Mouse (Mus musculus): ENCODE data around the gene Tmem219. TPM values are rescaled to one million over a fixed set of nuclear protein-coding genes. Genes with fewer than 3 reads are reported as not detected.
A peak's percentile ranks its signal among the peaks of the same experiment; 100 is the strongest.

Tmem219 gene
- total RNA-seq, 1 experiment = 14.7 TPM

DNA sequence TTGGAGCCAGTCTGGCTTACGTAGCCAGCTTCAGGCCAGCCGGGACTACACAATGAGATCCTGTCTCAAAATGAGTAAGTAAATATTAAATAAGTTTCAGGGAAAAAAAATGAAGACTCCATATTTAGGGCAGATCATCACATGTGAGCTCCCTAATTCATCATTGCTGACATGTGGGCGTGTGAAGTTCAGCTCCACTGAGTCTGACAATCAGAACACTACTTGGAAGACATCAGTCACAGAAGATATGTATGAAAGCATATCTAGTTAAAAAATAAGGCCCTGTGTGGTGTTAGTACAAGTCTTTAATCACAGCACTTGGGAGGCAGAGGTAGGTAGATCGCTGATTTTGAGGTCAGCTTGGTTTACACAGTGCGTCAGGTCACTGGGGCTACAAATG, 35.4 kb downstream of the Tmem219 start:
- peaks cover 5 to 9% of the 10 kb centered on the region in 2 experiments; a peak in 3 of 4 replicates for H3K4me1 ChIP-seq (ENCODE audit: control insufficient read depth in 2 of 2, insufficient read depth in 2 of 2, low read length in 2 of 2, poor library complexity in 1 of 2)
- H3K4me3 ChIP-seq (ENCODE audit: insufficient read depth in 1 of 2, low read depth in 1 of 2, low read length in 2 of 2, poor library complexity in 1 of 2, severe bottlenecking in 1 of 2) = no peak overlapping the region
- TF ChIP-seq MAFK (IDR thresholded peaks at IDR 0.05; ENCODE audit: insufficient read depth, low read depth, low read length) (no peak), HCFC1 (IDR thresholded peaks at IDR 0.05; ENCODE audit: borderline replicate concordance, insufficient read depth, low read length) (no peak), CHD2 (IDR thresholded peaks at IDR 0.05; ENCODE audit: low read depth, low read length) (no peak), ZNF384 (IDR thresholded peaks at IDR 0.05; ENCODE audit: low read depth, low read length) (no peak), ZC3H11A (IDR thresholded peaks at IDR 0.05; ENCODE audit: borderline replicate concordance, low read depth, low read length) (no peak)
- H3K36me3 ChIP-seq (ENCODE audit: control insufficient read depth, insufficient read depth, low read length, poor library complexity, severe bottlenecking) = no peaks in the 10 kb centered on the region
- DNase-seq (ENCODE audit: low read depth, low spot score) = no peak
- no peaks in the 10 kb centered on the region for H3K9me3 ChIP-seq (ENCODE audit: control insufficient read depth, insufficient read depth, low read depth, low read length)
- H3K27ac ChIP-seq (ENCODE audit: insufficient read depth, low read depth, low read length, poor library complexity, severe bottlenecking) = no peak overlapping the region
- H3K9ac ChIP-seq (ENCODE audit: insufficient read depth, low read depth, low read length, poor library complexity, severe bottlenecking) = no peak overlapping the region
- in situ Hi-C loops (cut with MboI; ENCODE audit: low sequenced_read_pairs in 2 of 2, unreplicated experiment in 2 of 2) = no loop called here

DNA sequence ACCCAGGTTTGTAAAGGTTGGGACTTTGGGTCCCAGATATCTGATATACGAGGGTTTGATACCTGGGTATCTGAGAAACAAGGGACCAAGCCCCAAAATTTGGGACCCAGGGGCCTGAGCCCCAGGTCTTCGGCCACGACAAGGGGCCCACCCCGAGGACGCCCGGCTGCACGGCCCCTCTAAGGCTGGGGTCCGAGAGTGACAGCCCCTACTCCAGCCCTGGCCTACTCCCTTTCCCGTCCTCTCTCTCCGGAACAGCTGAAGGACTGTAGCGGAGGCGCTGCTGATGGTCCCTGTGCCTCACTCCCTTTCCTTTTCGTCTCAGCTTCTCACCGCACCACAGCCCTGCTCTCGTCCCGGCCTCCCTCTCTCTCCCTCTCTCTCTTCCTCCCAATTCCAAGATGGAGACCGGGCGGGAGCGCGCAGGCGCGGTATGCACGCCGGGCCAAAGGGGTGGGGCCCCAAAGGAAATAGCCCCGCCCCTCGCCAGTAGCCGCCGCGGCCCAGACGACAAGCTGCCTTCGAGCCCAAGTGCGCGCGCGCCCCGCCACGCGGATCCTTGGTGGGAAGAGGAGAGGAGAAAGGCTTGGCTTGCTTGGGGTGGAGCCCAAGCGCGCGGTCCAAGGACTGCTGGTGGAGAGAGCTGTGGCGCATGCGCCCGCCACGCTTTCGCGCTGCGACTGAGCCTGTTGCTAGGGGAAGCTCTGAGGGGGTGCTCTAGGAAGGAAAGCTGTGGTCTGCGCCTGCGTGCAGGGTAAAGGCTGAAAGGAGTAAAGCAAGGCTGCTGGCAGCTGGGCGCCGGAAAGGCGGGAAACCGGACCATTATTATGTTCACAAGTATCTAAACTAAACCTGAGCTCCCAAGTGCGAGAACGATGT, 38.2 kb downstream of the Tmem219 start, which contains the start of gene Taok2:
Taok2 (minus strand) TSS at position 418 of the 879 bp plus-strand sequence.
- Histone ChIP-seq H3K36me3 (ENCODE audit: control insufficient read depth, insufficient read depth, low read length, poor library complexity, severe bottlenecking) (peaks cover 11% of the 10 kb centered on the region), H3K9me3 (ENCODE audit: control insufficient read depth, insufficient read depth, low read depth, low read length) (no peaks in the 10 kb centered on the region), H3K4me1 (ENCODE audit: control insufficient read depth in 2 of 2, insufficient read depth in 2 of 2, low read length in 2 of 2, poor library complexity in 1 of 2) (peaks cover 5 to 9% of the 10 kb centered on the region in 2 experiments; a peak in 3 of 4 replicates), H3K9ac (ENCODE audit: insufficient read depth, low read depth, low read length, poor library complexity, severe bottlenecking) (peak within 1 kb of the TSS; percentile 87), H3K4me3 (ENCODE audit: insufficient read depth in 1 of 2, low read depth in 1 of 2, low read length in 2 of 2, poor library complexity in 1 of 2, severe bottlenecking in 1 of 2) (peak within 1 kb of the TSS; percentile 85 to 91), H3K27ac (ENCODE audit: insufficient read depth, low read depth, low read length, poor library complexity, severe bottlenecking) (peak within 1 kb of the TSS; percentile 86)
- peak; percentile 97 for DNase-seq (ENCODE audit: low read depth, low spot score)
- no peak for TF ChIP-seq MAFK (IDR thresholded peaks at IDR 0.05; ENCODE audit: insufficient read depth, low read depth, low read length)
- TF ChIP-seq CHD2 (IDR thresholded peaks at IDR 0.05; ENCODE audit: low read depth, low read length) = no peak
- TF ChIP-seq ZNF384 (IDR thresholded peaks at IDR 0.05; ENCODE audit: low read depth, low read length) = no peak
- TF ChIP-seq HCFC1 (IDR thresholded peaks at IDR 0.05; ENCODE audit: borderline replicate concordance, insufficient read depth, low read length) = peak; percentile 68; the same call in 1 of the 2 replicates
- no peak for TF ChIP-seq ZC3H11A (IDR thresholded peaks at IDR 0.05; ENCODE audit: borderline replicate concordance, low read depth, low read length)
- in situ Hi-C loops (cut with MboI; ENCODE audit: low sequenced_read_pairs in 2 of 2, unreplicated experiment in 2 of 2) = no loop called here

DNA sequence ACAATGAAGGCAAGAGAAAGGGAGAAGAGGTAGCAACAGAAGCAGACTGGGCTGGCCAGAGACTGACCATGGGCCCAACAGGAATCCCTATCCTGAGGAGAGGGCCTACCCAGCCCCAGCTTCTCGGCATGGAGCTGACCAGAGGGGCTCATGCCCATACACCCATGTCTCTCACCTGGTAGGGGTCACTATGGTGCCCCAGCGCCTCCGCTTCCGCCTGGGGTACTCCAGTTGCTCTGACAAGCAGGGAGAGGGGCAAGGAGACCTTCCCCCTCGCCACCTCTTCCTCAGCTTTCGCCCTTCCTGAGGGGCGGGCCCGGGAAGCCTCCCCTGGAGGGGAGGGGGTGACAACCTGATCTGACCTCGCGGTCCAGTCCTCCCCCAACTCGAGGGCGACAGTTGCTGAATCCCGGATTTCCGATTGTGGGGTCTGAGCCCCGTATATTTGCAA, 39.0 kb downstream of the Tmem219 start:
- Histone ChIP-seq H3K4me1 (ENCODE audit: control insufficient read depth in 2 of 2, insufficient read depth in 2 of 2, low read length in 2 of 2, poor library complexity in 1 of 2) (peaks cover 5 to 8% of the 10 kb centered on the region in 2 experiments; a peak in 3 of 4 replicates), H3K9ac (ENCODE audit: insufficient read depth, low read depth, low read length, poor library complexity, severe bottlenecking) (peak overlapping the region; percentile 87), H3K36me3 (ENCODE audit: control insufficient read depth, insufficient read depth, low read length, poor library complexity, severe bottlenecking) (peaks cover 16% of the 10 kb centered on the region), H3K9me3 (ENCODE audit: control insufficient read depth, insufficient read depth, low read depth, low read length) (no peaks in the 10 kb centered on the region), H3K4me3 (ENCODE audit: insufficient read depth in 1 of 2, low read depth in 1 of 2, low read length in 2 of 2, poor library complexity in 1 of 2, severe bottlenecking in 1 of 2) (peak overlapping the region; percentile 85 to 91), H3K27ac (ENCODE audit: insufficient read depth, low read depth, low read length, poor library complexity, severe bottlenecking) (no peak overlapping the region)
- DNase-seq (ENCODE audit: low read depth, low spot score) = no peak
- TF ChIP-seq MAFK (IDR thresholded peaks at IDR 0.05; ENCODE audit: insufficient read depth, low read depth, low read length) = no peak
- no peak for TF ChIP-seq HCFC1 (IDR thresholded peaks at IDR 0.05; ENCODE audit: borderline replicate concordance, insufficient read depth, low read length)
- in situ Hi-C loops (cut with MboI; ENCODE audit: low sequenced_read_pairs in 2 of 2, unreplicated experiment in 2 of 2) = no loop called here

DNA sequence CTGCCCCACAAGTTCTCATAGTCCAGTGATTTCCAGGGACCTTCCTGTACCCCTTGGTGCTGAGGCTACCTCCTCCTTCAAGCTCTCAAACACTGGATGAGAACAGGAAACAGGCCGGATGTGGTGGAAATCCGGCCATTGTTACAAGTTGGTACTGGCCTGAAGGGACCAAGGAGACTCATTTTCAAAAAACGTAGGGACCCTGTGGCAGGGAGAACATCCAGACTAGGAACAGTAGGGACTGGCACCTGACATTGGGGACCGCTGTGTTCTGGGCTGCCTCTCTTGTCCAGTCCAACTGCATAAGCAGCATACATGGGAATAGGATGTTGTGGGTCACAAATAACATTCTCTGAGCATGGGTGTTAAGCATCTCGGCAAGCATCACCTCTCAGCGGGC, 41.7 kb downstream of the Tmem219 start:
- TF ChIP-seq HCFC1 (IDR thresholded peaks at IDR 0.05; ENCODE audit: borderline replicate concordance, insufficient read depth, low read length) = no peak
- no peak for TF ChIP-seq MAFK (IDR thresholded peaks at IDR 0.05; ENCODE audit: insufficient read depth, low read depth, low read length)
- no peak for TF ChIP-seq CHD2 (IDR thresholded peaks at IDR 0.05; ENCODE audit: low read depth, low read length)
- TF ChIP-seq ZC3H11A (IDR thresholded peaks at IDR 0.05; ENCODE audit: borderline replicate concordance, low read depth, low read length) = no peak
- no peak for TF ChIP-seq ZNF384 (IDR thresholded peaks at IDR 0.05; ENCODE audit: low read depth, low read length)
- in situ Hi-C loops (cut with MboI; ENCODE audit: low sequenced_read_pairs in 2 of 2, unreplicated experiment in 2 of 2) = no loop called here
- no peak overlapping the region for H3K27ac ChIP-seq (ENCODE audit: insufficient read depth, low read depth, low read length, poor library complexity, severe bottlenecking)
- no peaks in the 10 kb centered on the region for H3K9me3 ChIP-seq (ENCODE audit: control insufficient read depth, insufficient read depth, low read depth, low read length)
- H3K9ac ChIP-seq (ENCODE audit: insufficient read depth, low read depth, low read length, poor library complexity, severe bottlenecking) = peak overlapping the region; percentile 20; the same call in 1 of the 2 replicates
- H3K4me3 ChIP-seq (ENCODE audit: insufficient read depth in 1 of 2, low read depth in 1 of 2, low read length in 2 of 2, poor library complexity in 1 of 2, severe bottlenecking in 1 of 2) = no peak overlapping the region
- H3K4me1 ChIP-seq (ENCODE audit: control insufficient read depth in 2 of 2, insufficient read depth in 2 of 2, low read length in 2 of 2, poor library complexity in 1 of 2) = peaks cover 5 to 7% of the 10 kb centered on the region in 2 experiments; a peak in 3 of 4 replicates
- no peak for DNase-seq (ENCODE audit: low read depth, low spot score)
- peaks cover 21% of the 10 kb centered on the region for H3K36me3 ChIP-seq (ENCODE audit: control insufficient read depth, insufficient read depth, low read length, poor library complexity, severe bottlenecking)
